Mouse (Mus musculus) small intestine, adult 2 months (tissue): ENCODE measurements around the gene Lyve1.

Source experiments
- CTCF ChIP-seq: fragments of 200-500 bp; IDR thresholded peaks from 2 replicates; pipeline ENCODE4 v1.5.1; 2012; ENCODE audit warnings: low read depth, mild to moderate bottlenecking, control low read depth, inconsistent platforms, low read length, moderate library complexity, mixed read lengths; ENCODE audit not compliant: insufficient replicate concordance, insufficient read length; ENCODE audit errors: extremely low read depth
- POLR2A ChIP-seq: fragments of 200-500 bp; IDR thresholded peaks from 2 replicates; pipeline ENCODE4 v1.6.1; 2012; ENCODE audit warnings: low read depth, mild to moderate bottlenecking, control low read depth, inconsistent platforms, low read length, moderate library complexity

DNA sequence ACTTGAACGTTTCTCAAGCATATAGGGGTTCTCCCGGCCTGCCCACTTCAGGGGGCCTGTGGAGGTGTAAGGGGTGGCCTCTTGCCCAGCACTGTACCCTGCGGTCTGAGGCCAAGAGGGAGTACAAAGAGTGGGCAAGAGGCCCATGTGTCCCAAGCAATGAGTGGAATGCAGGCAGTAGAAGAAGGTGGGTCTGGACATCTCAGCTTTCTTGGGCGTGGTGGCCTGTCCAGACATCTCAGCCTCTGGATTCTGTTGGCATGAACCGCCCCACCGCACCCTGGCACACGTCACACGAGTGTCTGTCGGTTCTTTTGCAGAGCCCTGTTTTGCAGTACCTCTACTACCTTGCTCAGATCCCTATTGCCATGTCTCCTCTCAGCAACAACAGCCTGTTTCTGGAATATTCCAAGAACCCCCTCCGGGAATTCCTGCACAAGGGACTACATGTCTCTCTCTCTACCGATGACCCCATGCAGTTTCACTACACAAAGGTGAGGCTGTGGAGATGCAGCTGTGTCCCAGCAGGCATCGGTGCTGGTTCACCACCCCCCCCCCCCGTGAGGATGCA, 55.5 kb downstream of the Lyve1 start:
- no peak for TF ChIP-seq CTCF
- TF ChIP-seq POLR2A, result no peak
